Mouse (Mus musculus): ENCODE measurements around the gene Csrnp2. TPM values are rescaled to one million over a fixed set of nuclear protein-coding genes. Genes with fewer than 3 reads are reported as not detected.
"Not testable (repeated sequence)": the region's sequence is repeated elsewhere in the genome, so short reads cannot be mapped to it uniquely, and the experiment has no call there.

The Csrnp2 gene
- polyA plus RNA-seq (2012), result 0.01 TPM in 1 of 2 replicates, not detected in the other

DNA sequence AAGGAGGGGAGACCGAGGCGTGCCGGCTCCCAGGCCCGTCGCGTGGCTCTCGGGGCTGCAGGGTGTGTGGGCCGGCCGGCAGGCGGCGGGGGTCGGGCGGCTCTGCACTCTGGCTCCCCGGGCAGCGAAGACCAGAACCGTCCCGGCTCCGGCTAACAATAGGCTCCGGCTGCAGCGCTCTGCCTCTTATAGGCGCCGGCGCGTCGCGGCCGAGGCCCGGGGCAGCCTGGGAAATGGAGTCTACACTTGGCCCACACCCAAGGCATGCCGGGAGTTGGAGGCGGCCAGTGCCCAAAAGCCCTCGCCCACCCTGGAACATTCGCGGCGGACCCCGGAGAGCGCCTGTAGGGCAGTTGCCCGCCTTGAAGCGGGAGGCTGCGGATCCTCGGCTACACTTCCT is at the start of gene Csrnp2:
Csrnp2 (minus strand) TSS at position 387 of the 400 bp plus-strand sequence.
- Histone ChIP-seq H3K4me3 (replicated peaks) (peak within 1 kb of the TSS; percentile 71), H3K9me3 (ENCODE audit: control insufficient read depth, low read length) (no peaks in the 10 kb centered on the region), H3K36me3 (ENCODE audit: control insufficient read depth) (no peaks in the 10 kb centered on the region), H3K27me3 (ENCODE audit: control insufficient read depth) (peaks cover 34% of the 10 kb centered on the region), H3K4me1 (ENCODE audit: control insufficient read depth) (peaks cover 15% of the 10 kb centered on the region)
- TF ChIP-seq TAL1 (IDR thresholded peaks at IDR 0.05; ENCODE audit: low read length) (no peak), GATA1 (IDR thresholded peaks at IDR 0.05; ENCODE audit: low read length) (no peak)

DNA sequence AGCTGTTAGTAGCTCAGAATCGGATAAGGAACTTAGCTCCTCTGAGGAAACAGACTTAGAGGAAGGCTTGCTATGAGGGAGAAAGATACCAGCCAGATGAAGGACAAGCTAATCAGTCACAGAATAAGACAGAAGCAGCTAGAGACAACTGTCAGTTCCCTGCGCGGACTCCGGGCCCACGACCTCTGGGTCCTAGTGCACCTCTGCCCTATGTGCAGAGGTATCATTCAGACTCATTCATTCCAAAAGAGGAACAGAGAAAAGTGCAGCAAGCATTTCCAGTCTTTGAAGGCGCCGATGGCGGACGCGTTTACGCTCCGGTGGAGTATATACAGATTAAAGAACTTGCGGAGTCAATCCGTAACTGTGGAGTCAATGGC is 48.4 kb upstream of the Csrnp2 start:
- not testable (repeated sequence) for H3K27me3 ChIP-seq (ENCODE audit: control insufficient read depth); H3K4me1 ChIP-seq (ENCODE audit: control insufficient read depth); H3K9me3 ChIP-seq (ENCODE audit: control insufficient read depth, low read length); H3K4me3 ChIP-seq (replicated peaks)
- peaks cover 13% of the 10 kb centered on the region for H3K36me3 ChIP-seq (ENCODE audit: control insufficient read depth)

DNA sequence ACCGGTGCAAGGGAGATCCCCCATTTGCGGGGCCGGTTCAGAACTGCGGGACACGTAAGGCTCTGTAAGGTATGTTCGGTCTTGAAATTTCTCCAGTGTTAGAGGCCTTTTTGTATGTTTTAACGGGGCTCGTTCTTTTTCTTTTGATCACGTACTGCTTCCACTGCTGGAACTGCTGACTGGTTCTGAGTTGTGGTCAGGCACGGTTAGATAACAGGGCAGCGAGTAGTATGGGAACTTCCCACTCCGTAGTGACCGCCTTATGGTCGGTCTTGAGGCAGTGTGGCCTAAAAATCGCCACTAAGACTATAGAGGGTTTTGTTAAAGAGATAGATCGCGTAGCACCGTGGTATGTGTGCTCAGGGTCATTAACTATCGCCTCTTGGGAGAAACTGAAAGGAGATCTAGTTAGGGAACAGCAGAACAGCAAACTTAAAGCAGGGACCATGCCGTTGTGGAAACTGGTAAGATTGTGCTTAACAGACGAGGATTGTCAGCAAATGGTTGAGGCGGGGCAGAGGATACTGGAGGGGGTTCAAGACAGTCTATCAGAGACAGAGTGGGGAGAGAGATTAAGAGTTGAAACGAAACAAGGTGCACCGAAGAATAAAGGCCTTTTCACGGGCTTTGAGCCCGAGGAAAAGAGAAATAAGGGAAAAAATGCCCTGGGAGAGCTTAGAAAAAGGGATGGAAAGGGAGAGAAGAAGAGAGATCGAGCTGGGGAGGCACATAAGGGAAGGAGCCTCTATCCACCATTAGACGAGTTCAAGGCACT is 47.8 kb upstream of the Csrnp2 start:
- not testable (repeated sequence) for H3K4me1 ChIP-seq (ENCODE audit: control insufficient read depth); H3K4me3 ChIP-seq (replicated peaks); H3K27me3 ChIP-seq (ENCODE audit: control insufficient read depth); H3K9me3 ChIP-seq (ENCODE audit: control insufficient read depth, low read length); H3K36me3 ChIP-seq (ENCODE audit: control insufficient read depth)

DNA sequence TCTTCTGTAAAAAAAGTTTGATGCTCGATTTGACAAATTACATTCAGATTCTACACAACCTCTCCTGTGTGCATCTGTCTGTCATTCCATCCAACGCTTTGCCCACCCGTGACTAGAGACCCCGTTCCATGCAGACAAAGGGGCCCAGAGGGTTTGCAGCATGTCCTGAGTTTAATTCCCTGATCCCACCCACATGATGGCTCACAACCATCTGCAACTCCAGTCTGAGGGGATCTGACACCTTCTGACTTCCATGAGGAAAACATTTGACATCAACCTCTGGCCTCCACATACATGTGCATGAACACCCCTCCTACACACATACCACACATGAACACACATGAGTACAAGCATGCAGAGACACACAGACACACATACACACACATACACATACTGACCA is 46.1 kb upstream of the Csrnp2 start:
- TF ChIP-seq GATA1 (IDR thresholded peaks at IDR 0.05; ENCODE audit: low read length), result no peak
- TF ChIP-seq TAL1 (IDR thresholded peaks at IDR 0.05; ENCODE audit: low read length), result no peak
- H3K27me3 ChIP-seq (ENCODE audit: control insufficient read depth), result no peaks in the 10 kb centered on the region
- peaks cover 2% of the 10 kb centered on the region; the same call in 1 of the 2 replicates for H3K4me1 ChIP-seq (ENCODE audit: control insufficient read depth)
- H3K36me3 ChIP-seq (ENCODE audit: control insufficient read depth), result peaks cover 6% of the 10 kb centered on the region
- no peak overlapping the region for H3K4me3 ChIP-seq (replicated peaks)
- H3K9me3 ChIP-seq (ENCODE audit: control insufficient read depth, low read length), result peaks cover 6% of the 10 kb centered on the region; the same call in 1 of the 2 replicates

DNA sequence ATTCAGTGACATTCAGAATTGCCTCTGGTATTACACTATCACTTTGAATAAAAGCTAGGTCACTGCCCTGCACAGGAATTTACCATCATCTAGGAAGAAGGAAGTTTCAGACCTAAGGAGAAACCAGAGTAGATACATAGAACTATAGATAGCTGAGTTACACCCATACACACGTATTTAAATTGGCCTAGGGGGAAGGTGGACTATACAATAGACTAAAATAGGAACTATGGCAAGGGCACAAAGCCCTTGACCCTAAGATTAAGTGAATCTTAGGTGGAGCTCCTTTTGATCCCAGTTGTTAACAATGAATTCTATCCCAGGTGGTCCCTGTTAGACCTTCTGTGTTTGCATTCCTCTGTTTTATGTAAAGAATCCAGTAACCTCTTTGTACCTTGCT is 45.7 kb upstream of the Csrnp2 start:
- not testable (repeated sequence) for H3K27me3 ChIP-seq (ENCODE audit: control insufficient read depth); H3K4me1 ChIP-seq (ENCODE audit: control insufficient read depth); H3K9me3 ChIP-seq (ENCODE audit: control insufficient read depth, low read length); H3K4me3 ChIP-seq (replicated peaks); H3K36me3 ChIP-seq (ENCODE audit: control insufficient read depth)

DNA sequence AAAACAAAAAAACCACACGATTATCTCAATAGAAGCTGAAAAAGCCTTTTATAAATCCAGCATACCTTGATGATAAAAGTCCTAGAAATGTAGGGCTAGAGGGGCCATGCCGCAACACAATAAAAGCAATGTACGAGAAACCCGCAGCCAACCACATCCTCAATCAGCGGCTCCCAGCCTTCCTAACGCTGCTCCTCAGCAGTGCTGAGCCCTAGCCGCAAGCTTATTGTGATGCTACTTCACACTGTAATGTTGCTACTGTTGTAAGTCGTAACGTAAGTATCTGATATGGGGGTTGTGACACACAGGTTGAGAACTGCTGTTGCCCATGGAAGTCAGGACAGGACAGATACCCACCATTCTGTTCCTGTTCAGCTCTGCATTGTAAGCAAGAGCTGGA is 44.1 kb upstream of the Csrnp2 start:
- H3K4me1 ChIP-seq (ENCODE audit: control insufficient read depth), result peaks cover 2% of the 10 kb centered on the region; the same call in 1 of the 2 replicates
- H3K9me3 ChIP-seq (ENCODE audit: control insufficient read depth, low read length), result peaks cover 2% of the 10 kb centered on the region; the same call in 1 of the 2 replicates
- H3K27me3 ChIP-seq (ENCODE audit: control insufficient read depth), result no peaks in the 10 kb centered on the region
- no peak overlapping the region for H3K4me3 ChIP-seq (replicated peaks)
- TF ChIP-seq TAL1 (IDR thresholded peaks at IDR 0.05; ENCODE audit: low read length) (no peak), GATA1 (IDR thresholded peaks at IDR 0.05; ENCODE audit: low read length) (no peak)
- H3K36me3 ChIP-seq (ENCODE audit: control insufficient read depth), result peaks cover 4% of the 10 kb centered on the region

DNA sequence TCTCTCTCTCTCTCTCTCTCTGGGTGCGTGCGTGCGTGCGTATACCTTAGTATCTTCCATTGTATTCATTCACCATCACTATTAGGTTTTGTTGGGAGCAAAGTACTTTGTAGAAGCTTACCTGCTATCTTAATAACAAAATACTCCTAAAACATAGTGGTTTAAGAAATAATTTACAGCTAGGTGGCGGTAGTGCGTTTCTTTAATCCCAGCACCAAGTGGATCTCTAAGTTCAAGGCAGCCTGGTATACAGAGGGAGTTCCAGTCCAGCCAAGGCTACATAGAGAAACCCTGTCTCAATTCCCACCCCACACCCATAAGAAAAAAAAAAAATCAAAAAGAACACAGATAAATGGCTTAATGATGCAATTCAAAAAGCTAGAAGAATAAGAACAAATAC is 42.6 kb upstream of the Csrnp2 start:
- peaks cover under 1% of the 10 kb centered on the region; the same call in 1 of the 2 replicates for H3K9me3 ChIP-seq (ENCODE audit: control insufficient read depth, low read length)
- H3K27me3 ChIP-seq (ENCODE audit: control insufficient read depth), result no peaks in the 10 kb centered on the region
- H3K4me3 ChIP-seq (replicated peaks), result no peak overlapping the region
- peaks cover 2% of the 10 kb centered on the region; the same call in 1 of the 2 replicates for H3K4me1 ChIP-seq (ENCODE audit: control insufficient read depth)
- TF ChIP-seq TAL1 (IDR thresholded peaks at IDR 0.05; ENCODE audit: low read length) (no peak), GATA1 (IDR thresholded peaks at IDR 0.05; ENCODE audit: low read length) (no peak)
- peaks cover 6% of the 10 kb centered on the region for H3K36me3 ChIP-seq (ENCODE audit: control insufficient read depth)

DNA sequence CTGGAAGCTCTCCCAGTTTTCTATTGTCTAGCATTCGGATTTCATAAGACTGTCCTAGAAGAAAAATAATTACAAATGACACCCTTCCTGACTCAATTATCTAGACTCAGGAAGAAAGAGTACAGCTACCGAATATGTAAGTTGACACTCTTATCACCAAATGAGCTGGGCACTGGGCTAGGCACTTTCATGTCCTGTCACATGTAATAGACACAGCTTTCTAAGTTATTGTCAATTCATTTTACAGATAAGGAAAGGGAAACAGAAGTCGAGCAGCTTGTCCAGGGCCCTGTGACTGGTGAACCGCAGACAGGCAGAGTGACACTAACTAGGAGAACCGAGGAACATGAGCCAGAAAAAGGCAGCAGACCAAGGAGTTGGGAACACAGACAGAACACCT is 32.6 kb upstream of the Csrnp2 start:
- Histone ChIP-seq H3K9me3 (ENCODE audit: control insufficient read depth, low read length) (no peaks in the 10 kb centered on the region), H3K4me3 (replicated peaks) (no peak overlapping the region), H3K36me3 (ENCODE audit: control insufficient read depth) (peaks cover 1% of the 10 kb centered on the region; the same call in 1 of the 2 replicates), H3K27me3 (ENCODE audit: control insufficient read depth) (no peaks in the 10 kb centered on the region), H3K4me1 (ENCODE audit: control insufficient read depth) (no peaks in the 10 kb centered on the region)
- TF ChIP-seq GATA1 (IDR thresholded peaks at IDR 0.05; ENCODE audit: low read length) (no peak), TAL1 (IDR thresholded peaks at IDR 0.05; ENCODE audit: low read length) (no peak)

DNA sequence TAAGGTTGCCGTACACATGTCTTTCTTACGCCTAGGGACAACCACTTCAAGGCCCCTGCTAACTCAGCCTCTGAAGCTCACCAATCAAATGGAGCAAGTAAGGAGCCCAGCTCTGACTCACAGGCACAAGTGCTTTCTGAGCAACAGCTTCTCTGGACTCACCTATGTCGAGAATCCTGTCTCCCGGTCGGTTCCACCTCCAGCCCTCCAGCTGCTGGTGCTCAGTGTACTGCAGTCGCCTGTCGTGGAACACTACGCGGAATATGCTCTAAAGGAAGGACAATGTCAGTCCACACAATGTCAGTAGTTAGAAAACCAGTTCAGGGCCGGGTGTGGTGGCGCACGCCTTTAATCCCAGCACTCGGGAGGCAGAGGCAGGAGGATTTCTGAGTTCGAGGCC is 30.1 kb upstream of the Csrnp2 start:
- Histone ChIP-seq H3K9me3 (ENCODE audit: control insufficient read depth, low read length) (no peaks in the 10 kb centered on the region), H3K27me3 (ENCODE audit: control insufficient read depth) (no peaks in the 10 kb centered on the region), H3K36me3 (ENCODE audit: control insufficient read depth) (peaks cover 2% of the 10 kb centered on the region; the same call in 1 of the 2 replicates), H3K4me1 (ENCODE audit: control insufficient read depth) (no peaks in the 10 kb centered on the region), H3K4me3 (replicated peaks) (no peak overlapping the region)
- TF ChIP-seq TAL1 (IDR thresholded peaks at IDR 0.05; ENCODE audit: low read length), result no peak
- no peak for TF ChIP-seq GATA1 (IDR thresholded peaks at IDR 0.05; ENCODE audit: low read length)

DNA sequence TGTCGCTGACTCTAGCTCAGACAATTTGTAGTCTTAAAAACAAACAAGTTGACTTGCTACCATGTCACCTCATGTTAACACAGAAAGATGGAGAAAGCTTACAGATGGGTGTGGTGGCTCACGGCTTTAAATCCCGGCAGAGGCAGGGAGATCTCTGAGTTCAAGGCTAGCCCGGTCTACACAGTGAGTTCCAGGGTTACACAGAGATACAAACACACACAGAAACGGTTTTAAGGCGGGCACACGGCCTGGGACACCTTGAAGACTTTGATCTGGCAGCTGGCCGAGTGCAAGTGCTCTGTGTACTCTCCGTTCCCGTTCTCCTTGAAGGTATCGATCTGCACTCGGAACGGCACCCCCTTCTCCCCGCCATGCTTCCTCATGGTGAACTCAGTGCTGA is 25.0 kb upstream of the Csrnp2 start:
- H3K4me1 ChIP-seq (ENCODE audit: control insufficient read depth), result no peaks in the 10 kb centered on the region
- no peak overlapping the region for H3K4me3 ChIP-seq (replicated peaks)
- no peaks in the 10 kb centered on the region for H3K27me3 ChIP-seq (ENCODE audit: control insufficient read depth)
- peaks cover 14% of the 10 kb centered on the region for H3K36me3 ChIP-seq (ENCODE audit: control insufficient read depth)
- H3K9me3 ChIP-seq (ENCODE audit: control insufficient read depth, low read length), result no peaks in the 10 kb centered on the region
- TF ChIP-seq GATA1 (IDR thresholded peaks at IDR 0.05; ENCODE audit: low read length), result no peak
- no peak for TF ChIP-seq TAL1 (IDR thresholded peaks at IDR 0.05; ENCODE audit: low read length)

Measured in erythroblast, embryonic 14.5 days (primary cell).